Mouse (Mus musculus) hindbrain, postnatal 0 days (tissue): ENCODE measurements around the gene Gsg1l. TPM values are rescaled to one million over a fixed set of nuclear protein-coding genes. Genes with fewer than 3 reads are reported as not detected.
A peak's percentile ranks its signal among the peaks of the same experiment; 100 is the strongest.

ENCODE experiments used
- ATAC-seq: fragments of 200-750 bp; cut with Nextera tagmentation; 2 replicates; pipeline ENCODE4 v1.8.0; 2017; ENCODE audit warnings: mild to moderate bottlenecking, moderate TSS enrichment, moderate library complexity
- DNase-seq: peaks from one replicate; pipeline ENCODE4 v3.0.0-alpha.2; 2015; ENCODE audit warnings: low spot score
- H3K27ac ChIP-seq: fragments of 300-500 bp; sonication (generic); 2 replicates; pipeline ENCODE4 v1.5.1; 2014; ENCODE audit warnings: mild to moderate bottlenecking
- H3K27me3 ChIP-seq: fragments of 300-500 bp; sonication (generic); 2 replicates; pipeline ENCODE4 v1.6.1; 2014; ENCODE audit warnings: low read length, mixed read lengths; ENCODE audit not compliant: insufficient read depth
- H3K36me3 ChIP-seq: fragments of 300-500 bp; sonication (generic); 2 replicates; pipeline ENCODE4 v1.6.1; 2014; ENCODE audit warnings: low read length, mixed read lengths; ENCODE audit not compliant: insufficient read depth
- H3K4me1 ChIP-seq: fragments of 300-500 bp; sonication (generic); 2 replicates; pipeline ENCODE4 v1.6.1; 2014; ENCODE audit warnings: antibody characterized with exemption, low read length, mixed read lengths; ENCODE audit not compliant: insufficient read depth
- H3K4me2 ChIP-seq: fragments of 300-500 bp; sonication (generic); 2 replicates; pipeline ENCODE4 v1.6.1; 2014; ENCODE audit warnings: low read depth, mild to moderate bottlenecking, low read length, moderate library complexity, mixed read lengths
- H3K4me3 ChIP-seq: fragments of 300-500 bp; sonication (generic); 2 replicates; pipeline ENCODE4 v1.5.1; 2014; ENCODE audit warnings: low read length
- H3K9ac ChIP-seq: fragments of 300-500 bp; sonication (generic); replicated peaks from 2 replicates; pipeline ENCODE4 v1.6.1; 2014; ENCODE audit warnings: mild to moderate bottlenecking, low read length, moderate library complexity, mixed read lengths
- H3K9me3 ChIP-seq: fragments of 300-500 bp; sonication (generic); 2 replicates; pipeline ENCODE4 v1.6.1; 2016; ENCODE audit warnings: low read length, mixed read lengths
- CTCF ChIP-seq: IDR thresholded peaks from 2 replicates; pipeline ENCODE4 v1.5.1; 2016; ENCODE audit warnings: antibody characterized with exemption, control low read depth, low read depth
- WGBS: fragments of 180-500 bp; shearing (Covaris S2); extraction: QIAGEN DNeasy Blood & Tissue Kit; methylation state at CpG from one replicate; pipeline ENCODE4 v1.1.7; 2014; 5-methylcytosine and 5-hydroxymethylcytosine counted together
- polyA plus RNA-seq: library from polyadenylated mRNA; unstranded; fragments of >200 nt; fragmentation: Nextera tagmentation; extraction: Ambion mirVana; gene quantifications from 2 replicates; pipeline ENCODE4 v1.2.1, GENCODE M21; 2015
- total RNA-seq: library from RNA; depleted of rRNA; stranded (reverse); fragments of >200 nt; gene quantifications from 2 replicates; pipeline ENCODE4 v1.2.3, GENCODE M21; 2014

Gene Gsg1l
- total and polyA plus RNA-seq, 2 experiments from 2014 or later: 22.0 to 63.4 TPM

DNA sequence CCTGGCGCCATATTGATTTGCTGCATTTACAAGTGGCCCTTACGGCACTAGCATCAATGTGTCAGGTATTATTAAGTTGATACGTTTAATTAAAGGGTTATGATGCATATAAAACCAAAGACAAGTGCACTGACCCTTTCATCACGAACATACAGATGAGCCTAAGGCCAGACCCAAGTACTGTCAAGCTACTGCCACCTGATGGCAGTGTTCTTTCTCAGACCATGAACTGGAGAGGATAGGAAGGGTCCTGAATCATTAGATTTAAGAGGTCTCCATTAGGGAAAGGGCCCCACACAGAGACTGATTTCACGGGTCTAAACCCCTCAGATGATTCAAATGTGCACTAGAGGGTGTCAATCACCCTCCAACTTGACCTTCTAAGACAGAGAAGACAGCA is 55.6 kb downstream of the Gsg1l start:
- no peak overlapping the region for H3K27ac ChIP-seq
- peak; percentile 56; the same call in 1 of the 2 replicates for ATAC-seq
- no peaks in the 10 kb centered on the region for H3K27me3 ChIP-seq
- DNase-seq: peak; percentile 54
- peak; percentile 69 for TF ChIP-seq CTCF
- H3K9me3 ChIP-seq: no peaks in the 10 kb centered on the region
- no peak overlapping the region for H3K4me3 ChIP-seq
- H3K4me2 ChIP-seq: no peak overlapping the region
- H3K36me3 ChIP-seq: no peaks in the 10 kb centered on the region
- WGBS: 51% methylated on average over 5 of the region's 5 CpGs
- H3K9ac ChIP-seq: no peak overlapping the region
- 0 out of 2 replicates have a peak, but pooled peaks cover 6% of the 10 kb centered on the region for H3K4me1 ChIP-seq

GRCm38 (mm10) chr7:126019966-126020365 is 62.2 kb downstream of the Gsg1l start:
- WGBS: 33% methylated on average over 6 of the region's 6 CpGs
- Histone ChIP-seq H3K9ac (no peak overlapping the region), H3K4me1 (no peaks in the 10 kb centered on the region; the same call in 1 of the 2 replicates), H3K9me3 (no peaks in the 10 kb centered on the region), H3K36me3 (no peaks in the 10 kb centered on the region), H3K4me3 (no peak overlapping the region), H3K27me3 (no peaks in the 10 kb centered on the region), H3K27ac (no peak overlapping the region), H3K4me2 (no peak overlapping the region)
- no peak for TF ChIP-seq CTCF
- DNase-seq: peak; percentile 27
- ATAC-seq: no peak

DNA sequence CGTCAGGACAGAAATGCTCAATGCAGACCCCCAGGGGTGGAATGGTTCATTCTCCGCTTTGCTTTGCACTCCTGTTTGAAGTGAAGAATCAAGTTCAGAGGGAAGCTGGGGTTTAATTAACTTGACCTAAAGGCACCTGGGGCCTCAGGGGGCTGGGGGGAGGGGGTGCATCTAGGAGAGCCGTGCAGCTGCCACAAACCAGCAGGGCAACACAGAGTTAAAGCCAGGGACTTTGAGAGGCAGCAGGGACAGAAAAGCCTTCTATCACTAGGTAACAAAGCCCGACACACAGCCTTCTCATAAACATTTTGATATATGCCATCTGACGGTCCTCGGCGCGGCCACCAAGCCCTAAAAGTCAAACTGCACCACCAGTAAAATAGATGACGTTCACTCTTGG is 62.9 kb downstream of the Gsg1l start:
- 30% methylated on average over 9 of the region's 9 CpGs for WGBS
- no peaks in the 10 kb centered on the region for H3K9me3 ChIP-seq
- H3K4me2 ChIP-seq: no peak overlapping the region
- no peak overlapping the region for H3K9ac ChIP-seq
- H3K4me3 ChIP-seq: no peak overlapping the region
- ATAC-seq (no peak), DNase-seq (no peak)
- no peaks in the 10 kb centered on the region; the same call in 1 of the 2 replicates for H3K4me1 ChIP-seq
- H3K27ac ChIP-seq: no peak overlapping the region
- no peaks in the 10 kb centered on the region for H3K36me3 ChIP-seq
- no peak for TF ChIP-seq CTCF
- H3K27me3 ChIP-seq: no peaks in the 10 kb centered on the region

DNA sequence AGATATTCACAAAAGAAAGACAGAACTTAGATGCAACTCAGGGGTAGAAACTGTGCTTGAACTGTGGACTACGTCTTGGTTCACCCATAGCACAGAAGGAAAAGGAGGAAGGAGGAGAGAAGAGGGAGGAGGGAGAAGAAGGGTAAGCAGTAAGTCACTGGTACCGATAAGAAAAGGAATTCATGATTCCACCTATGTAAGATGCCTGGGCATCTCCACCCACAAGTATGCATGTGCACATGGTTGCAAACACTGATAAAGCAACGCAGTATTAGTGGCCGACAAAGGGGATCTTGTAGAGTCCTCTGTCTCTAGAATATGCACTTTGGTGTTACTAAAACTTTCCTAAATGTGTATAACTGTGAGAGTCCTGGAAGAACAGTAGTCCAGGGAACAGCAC is 64.8 kb downstream of the Gsg1l start:
- ATAC-seq (no peak), DNase-seq (no peak)
- WGBS: 94% methylated on average over 4 of the region's 4 CpGs
- no peak overlapping the region for H3K4me3 ChIP-seq
- H3K36me3 ChIP-seq: no peaks in the 10 kb centered on the region
- no peak overlapping the region for H3K27ac ChIP-seq
- H3K4me1 ChIP-seq: no peaks in the 10 kb centered on the region; the same call in 1 of the 2 replicates
- no peak overlapping the region for H3K9ac ChIP-seq
- no peak overlapping the region for H3K4me2 ChIP-seq
- TF ChIP-seq CTCF: no peak
- H3K9me3 ChIP-seq: no peaks in the 10 kb centered on the region
- H3K27me3 ChIP-seq: no peaks in the 10 kb centered on the region

DNA sequence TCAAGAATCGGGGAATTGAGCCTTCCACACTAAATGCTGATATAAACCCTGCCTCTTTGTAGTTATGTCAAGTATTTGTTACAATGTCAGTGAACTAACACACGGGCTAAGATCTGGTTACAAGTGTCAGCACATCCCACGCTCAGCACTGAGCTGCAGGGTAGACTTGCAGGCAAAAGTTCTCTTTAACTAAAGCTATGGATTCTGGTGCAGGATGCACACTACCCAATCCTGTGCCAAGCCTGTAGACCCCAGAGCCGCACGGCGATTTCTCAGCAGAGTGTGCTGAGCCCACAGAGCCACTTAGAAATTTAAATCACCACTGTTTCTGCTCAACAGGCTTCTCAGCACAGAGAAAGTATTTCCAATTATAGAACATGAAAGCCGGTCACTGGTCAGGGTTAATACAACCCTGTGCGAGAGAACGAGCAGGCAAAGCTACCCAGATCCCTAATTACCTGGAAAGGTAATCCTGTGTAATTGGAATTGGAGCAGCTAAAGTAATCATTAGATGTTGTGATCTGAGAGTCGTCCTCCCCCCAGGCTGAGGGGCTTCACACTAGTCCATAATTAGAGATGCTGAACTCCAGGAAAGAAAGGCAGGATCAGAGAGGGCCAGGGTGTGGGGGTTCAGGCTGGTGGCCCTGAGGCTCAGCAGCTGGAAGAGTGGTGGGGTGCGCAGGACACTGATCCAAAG is 69.7 kb downstream of the Gsg1l start:
- Histone ChIP-seq H3K36me3 (no peaks in the 10 kb centered on the region), H3K27ac (no peak overlapping the region), H3K27me3 (no peaks in the 10 kb centered on the region), H3K4me3 (no peak overlapping the region), H3K4me2 (no peak overlapping the region), H3K9ac (no peak overlapping the region), H3K4me1 (peaks cover 6% of the 10 kb centered on the region), H3K9me3 (no peaks in the 10 kb centered on the region)
- no peak for TF ChIP-seq CTCF
- no peak; the same call in 1 of the 2 replicates for ATAC-seq
- peak; percentile 18 for DNase-seq
- 57% methylated on average over 11 of the region's 11 CpGs for WGBS

DNA sequence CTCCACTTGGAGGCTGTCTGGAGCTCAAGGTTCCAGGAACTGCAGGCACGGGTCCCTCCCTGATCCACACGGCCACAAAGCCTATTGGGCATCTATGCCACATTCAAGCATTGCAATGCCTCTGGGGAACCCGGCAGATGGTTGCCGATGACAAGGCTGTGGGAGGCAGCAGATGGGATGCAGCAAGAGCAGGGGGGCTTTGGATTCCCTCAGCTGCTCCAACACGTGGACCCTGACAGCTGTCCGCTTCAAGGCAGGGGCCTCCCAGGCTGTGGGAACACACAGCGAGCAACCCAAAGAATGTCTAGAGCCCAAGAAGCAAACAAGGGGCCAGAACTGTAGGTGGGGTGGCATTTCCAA is 73.4 kb downstream of the Gsg1l start:
- H3K27ac ChIP-seq: peak overlapping the region; percentile 20; the same call in 1 of the 2 replicates
- no peak overlapping the region for H3K4me2 ChIP-seq
- peak; percentile 79 for ATAC-seq
- TF ChIP-seq CTCF: no peak
- peaks cover 6% of the 10 kb centered on the region for H3K4me1 ChIP-seq
- no peaks in the 10 kb centered on the region for H3K27me3 ChIP-seq
- H3K36me3 ChIP-seq: no peaks in the 10 kb centered on the region
- H3K9ac ChIP-seq: no peak overlapping the region
- peak; percentile 84 for DNase-seq
- no peak overlapping the region for H3K4me3 ChIP-seq
- 31% methylated on average over 7 of the region's 7 CpGs for WGBS
- H3K9me3 ChIP-seq: no peaks in the 10 kb centered on the region

DNA sequence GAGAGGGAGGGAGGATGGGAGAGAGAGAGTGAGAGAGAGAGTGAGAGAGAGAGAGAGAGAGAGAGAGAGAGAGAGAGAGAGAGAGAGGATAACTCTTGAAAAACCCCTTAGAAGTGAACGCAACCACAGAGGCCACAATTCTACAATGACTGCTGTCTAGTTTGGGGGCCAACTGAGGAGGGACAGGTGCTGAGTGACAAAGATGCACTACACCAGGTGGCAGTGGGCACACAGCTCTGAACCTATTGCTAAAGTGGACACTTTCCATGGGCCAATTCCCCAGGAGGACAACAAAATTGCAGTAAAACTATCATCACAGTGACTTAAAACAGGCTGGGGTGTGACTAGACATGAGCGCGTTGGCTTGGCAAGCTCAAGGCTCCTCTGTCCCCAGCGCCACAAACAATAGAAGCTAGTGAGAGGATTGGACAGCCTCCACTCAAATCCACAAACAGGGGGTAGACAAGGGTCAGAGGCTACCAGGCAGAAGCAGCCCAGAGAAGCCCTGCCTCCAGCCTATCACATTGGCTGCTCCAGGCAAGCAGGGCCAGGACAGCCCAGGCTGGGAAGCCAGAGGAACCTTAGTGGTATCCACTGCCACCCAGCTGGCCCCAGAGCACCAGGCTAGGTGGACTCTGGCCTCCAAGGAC is 73.9 kb downstream of the Gsg1l start:
- ATAC-seq: peak; percentile 47
- Histone ChIP-seq H3K9ac (no peak overlapping the region), H3K27me3 (no peaks in the 10 kb centered on the region), H3K9me3 (no peaks in the 10 kb centered on the region), H3K4me2 (no peak overlapping the region), H3K27ac (peak overlapping the region; percentile 20; the same call in 1 of the 2 replicates), H3K36me3 (no peaks in the 10 kb centered on the region), H3K4me3 (no peak overlapping the region), H3K4me1 (peaks cover 6% of the 10 kb centered on the region)
- no peak for TF ChIP-seq CTCF
- no peak for DNase-seq
- 57% methylated on average over 4 of the region's 4 CpGs for WGBS
